Mouse (Mus musculus): ENCODE data around the gene Ccdc12. TPM values are rescaled to one million over a fixed set of nuclear protein-coding genes. Genes with fewer than 3 reads are reported as not detected.

Gene Ccdc12
- total RNA-seq, 2 experiments from 2014 or later: 64.3 to 66.0 TPM

DNA sequence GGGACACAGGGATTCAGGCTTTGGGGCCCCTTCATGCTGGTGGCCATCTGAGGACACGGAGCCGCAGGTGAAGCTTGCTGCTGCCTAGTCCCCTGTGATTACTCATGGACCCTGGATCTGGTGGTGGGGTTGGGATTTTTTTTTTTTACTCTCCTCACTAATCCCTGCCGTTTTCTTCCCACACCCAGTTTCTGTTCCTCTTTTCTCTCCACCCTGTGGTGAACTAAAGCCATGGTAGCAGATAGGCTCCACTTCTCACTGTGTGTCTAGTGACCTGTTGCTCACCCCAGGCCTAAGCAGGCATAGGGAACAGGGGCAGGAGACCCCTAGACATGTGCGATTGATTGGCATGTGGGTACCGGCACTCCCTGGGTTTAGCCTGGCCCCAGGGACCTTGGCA, 50.5 kb downstream of the Ccdc12 start:
- DNase-seq: no peak

- DNase-seq: peak; percentile 82
These were observed 53.4 kb downstream of the Ccdc12 start for GRCm38 (mm10) chr9:110709640-110710258.

GRCm38 (mm10) chr9:110711532-110711931, 55.2 kb downstream of the Ccdc12 start:
- no peak for DNase-seq

- no peak for DNase-seq
These were observed 55.7 kb downstream of the Ccdc12 start for GRCm38 (mm10) chr9:110711996-110712395.

- DNase-seq: no peak
These were observed 56.2 kb downstream of the Ccdc12 start for GRCm38 (mm10) chr9:110712545-110712944.

GRCm38 (mm10) chr9:110713389-110713788, 57.1 kb downstream of the Ccdc12 start:
- no peak for DNase-seq

DNA sequence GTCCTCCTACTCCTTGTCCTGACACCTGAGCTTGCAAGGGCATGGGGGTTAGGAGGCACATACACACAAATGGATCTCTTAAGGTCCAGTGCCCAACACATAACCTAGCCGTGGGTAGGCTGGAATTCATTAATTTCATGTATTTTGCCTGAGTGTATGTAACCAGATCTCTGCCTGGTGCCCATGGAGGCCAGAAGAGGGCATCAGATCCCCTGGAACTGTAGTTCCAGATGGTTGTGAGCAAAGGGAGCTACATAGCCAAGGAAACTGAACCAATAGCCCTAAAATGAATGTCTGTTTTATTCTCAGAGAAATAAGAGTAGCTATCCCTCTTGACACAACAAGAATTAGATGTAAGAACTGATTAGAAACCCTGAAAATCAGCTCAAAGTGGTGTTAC, 59.1 kb downstream of the Ccdc12 start:
- no peak for DNase-seq

DNA sequence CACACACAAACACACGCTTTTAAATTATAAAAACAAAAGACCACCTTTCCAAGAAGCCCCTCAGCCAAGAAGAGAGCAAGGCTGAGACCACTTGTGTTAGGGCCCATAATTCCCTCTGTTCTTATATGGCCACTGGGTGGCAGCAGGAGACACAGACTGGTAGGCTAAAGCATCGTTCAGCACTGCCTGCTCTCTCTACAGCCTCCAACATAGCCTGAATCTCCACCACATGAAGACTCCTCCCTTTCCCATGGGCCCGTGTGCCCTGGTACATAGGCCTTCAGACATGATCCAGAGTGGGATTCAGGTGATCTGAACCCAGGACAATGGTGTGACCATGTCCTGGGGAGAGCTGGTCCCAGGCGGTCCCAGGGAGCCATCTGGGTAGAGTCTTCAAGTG, 60.5 kb downstream of the Ccdc12 start:
- peak; percentile 64 for DNase-seq

DNA sequence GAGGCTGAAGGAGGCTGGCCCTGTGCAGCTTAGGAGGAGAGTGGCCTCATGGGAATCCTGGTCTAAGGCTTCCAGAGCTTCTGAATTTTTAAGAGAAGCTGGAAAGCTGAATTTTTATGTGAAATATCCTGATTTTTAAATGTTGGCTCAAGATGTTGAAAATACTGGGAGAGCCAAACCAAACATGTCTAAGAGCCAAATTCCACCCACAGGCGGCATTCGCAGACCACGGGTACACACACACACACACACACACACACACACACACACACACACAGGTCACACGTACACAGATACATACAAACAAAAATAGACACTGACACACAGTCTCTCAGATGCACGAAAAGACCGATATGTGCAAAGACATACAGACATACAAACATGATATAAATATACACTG, 61.8 kb downstream of the Ccdc12 start:
- no peak for DNase-seq

DNA sequence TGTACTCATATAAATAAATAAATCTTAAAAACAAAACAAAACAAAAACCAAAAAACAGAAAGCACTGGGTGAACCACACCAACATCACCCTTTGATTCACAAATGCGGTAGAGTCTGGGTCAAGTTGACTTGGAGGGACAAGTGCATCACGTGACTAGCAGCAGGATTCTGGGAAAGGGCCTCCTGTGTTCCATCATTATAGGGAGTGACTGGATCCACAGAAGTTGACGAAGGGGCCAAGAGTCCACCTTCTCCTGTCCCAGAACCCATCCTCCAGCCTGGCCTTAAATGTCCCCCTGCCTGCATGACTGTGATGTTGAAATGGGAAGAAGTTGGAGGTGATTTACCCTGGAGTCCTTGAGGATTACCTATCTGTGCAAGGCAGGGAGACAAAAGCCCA, 62.5 kb downstream of the Ccdc12 start:
- no peak for DNase-seq

DNA sequence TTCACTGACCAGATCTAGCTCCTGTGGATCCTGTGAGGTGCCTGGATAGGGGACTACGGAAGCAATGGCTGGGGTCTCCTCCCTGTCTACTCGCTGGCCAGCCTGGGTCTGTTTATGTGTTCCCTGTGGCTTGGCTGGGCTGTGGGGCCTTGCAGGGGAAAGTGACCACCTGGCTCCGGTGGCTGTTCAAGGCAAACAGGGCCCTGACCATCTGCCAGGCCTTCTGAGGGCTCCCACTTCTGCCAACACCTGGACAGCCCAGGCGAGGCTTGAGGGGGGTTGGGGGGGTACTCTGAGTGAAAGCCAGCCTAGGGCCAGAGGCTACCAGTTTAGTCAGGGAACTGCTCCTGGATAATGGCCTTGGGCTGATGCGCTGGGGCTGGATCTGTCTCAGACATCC, 63.7 kb downstream of the Ccdc12 start:
- no peak for DNase-seq

GRCm38 (mm10) chr9:110722060-110722459, 65.8 kb downstream of the Ccdc12 start:
- DNase-seq: no peak

GRCm38 (mm10) chr9:110725721-110726135, 69.4 kb downstream of the Ccdc12 start:
- DNase-seq: peak; percentile 62

DNA sequence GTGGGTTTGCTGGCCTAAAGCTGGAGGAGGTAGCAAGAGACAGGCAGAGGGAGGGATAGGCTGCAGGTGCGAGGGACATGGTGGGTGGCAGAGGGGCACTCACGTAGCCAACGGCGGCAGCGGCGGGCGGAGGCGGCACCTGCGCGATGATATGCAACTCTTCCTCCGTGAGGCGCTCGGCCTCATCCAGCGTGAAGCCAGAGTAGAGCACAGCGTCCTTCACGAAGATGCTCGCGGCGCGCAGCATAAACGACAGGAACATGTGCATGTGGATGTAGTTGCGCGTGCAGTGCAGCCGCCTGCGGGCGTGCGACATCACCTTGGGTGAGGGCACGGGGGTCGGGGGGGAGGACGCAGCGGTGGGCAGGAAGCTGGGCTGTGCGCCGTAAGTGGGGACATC, 70.6 kb downstream of the Ccdc12 start:
- no peak for DNase-seq

GRCm38 (mm10) chr9:110729841-110730240, 73.5 kb downstream of the Ccdc12 start:
- peak; percentile 71 for DNase-seq

- no peak for DNase-seq
These were observed 75.6 kb downstream of the Ccdc12 start for GRCm38 (mm10) chr9:110731859-110732258.

DNA sequence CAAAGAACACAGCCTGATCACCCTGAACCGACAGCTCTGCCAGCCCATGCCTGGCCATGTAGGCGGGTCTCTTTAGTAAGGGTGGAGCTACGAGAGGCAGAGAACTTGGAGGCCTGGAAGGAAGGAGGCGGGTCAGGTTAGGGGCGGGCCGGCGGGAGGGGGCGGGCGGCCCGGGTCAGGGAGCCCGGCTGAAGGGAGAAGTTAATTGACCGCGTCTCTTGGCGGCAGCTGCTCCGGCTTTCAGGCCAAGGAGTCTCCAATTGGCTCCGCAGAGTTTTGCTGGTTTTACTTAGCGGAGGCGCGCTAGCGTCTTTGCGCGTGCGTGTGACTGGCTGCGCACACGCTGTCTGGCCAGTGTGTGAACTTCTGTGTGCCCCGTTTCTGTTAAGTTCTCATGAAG, 76.3 kb downstream of the Ccdc12 start:
- peak; percentile 86 for DNase-seq

DNA sequence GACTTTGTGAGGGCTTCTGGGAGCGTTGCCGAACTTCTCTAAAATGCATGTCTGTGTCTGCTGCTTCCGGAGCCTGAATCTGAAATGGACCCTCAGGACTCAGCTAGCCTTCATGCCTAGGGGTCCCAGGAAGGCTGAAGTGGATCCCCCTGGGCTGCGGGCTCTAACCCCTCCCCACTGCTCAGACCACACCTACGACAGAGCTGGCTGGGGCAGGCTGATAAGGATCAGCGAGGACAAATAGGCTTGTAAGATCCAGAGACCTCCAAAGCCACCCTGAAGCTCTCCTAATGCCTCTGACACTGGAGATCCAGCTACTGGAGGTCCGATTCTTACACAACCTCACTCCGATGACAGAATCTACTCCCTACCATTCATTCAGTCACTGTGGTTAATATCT, 76.8 kb downstream of the Ccdc12 start:
- DNase-seq: no peak

GRCm38 (mm10) chr9:110734154-110734553, 77.9 kb downstream of the Ccdc12 start:
- DNase-seq: no peak

DNA sequence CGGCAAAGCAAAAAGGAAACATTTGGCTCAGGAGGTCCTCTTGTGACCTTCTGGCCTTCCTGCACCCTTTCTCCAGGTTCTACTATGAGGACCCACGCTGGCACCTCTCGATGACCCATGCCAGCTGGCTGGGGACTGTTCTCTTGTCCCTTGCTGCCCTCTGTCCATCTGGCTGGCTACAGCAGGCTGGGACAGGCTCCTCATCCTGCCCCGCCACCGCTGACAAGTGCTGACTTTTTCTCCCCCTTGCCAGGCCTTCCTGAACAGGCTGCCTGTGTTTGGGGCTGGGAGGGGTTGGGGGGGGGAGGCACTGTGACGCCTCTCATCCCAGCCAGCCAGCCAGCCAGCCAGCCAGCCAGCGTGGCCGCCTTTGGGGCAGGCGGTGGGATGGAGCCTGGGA, 80.1 kb downstream of the Ccdc12 start:
- DNase-seq: no peak

- DNase-seq: no peak
These were observed 81.8 kb downstream of the Ccdc12 start for GRCm38 (mm10) chr9:110738054-110738453.

- no peak for DNase-seq
These were observed 83.7 kb downstream of the Ccdc12 start for GRCm38 (mm10) chr9:110739961-110740360.

DNA sequence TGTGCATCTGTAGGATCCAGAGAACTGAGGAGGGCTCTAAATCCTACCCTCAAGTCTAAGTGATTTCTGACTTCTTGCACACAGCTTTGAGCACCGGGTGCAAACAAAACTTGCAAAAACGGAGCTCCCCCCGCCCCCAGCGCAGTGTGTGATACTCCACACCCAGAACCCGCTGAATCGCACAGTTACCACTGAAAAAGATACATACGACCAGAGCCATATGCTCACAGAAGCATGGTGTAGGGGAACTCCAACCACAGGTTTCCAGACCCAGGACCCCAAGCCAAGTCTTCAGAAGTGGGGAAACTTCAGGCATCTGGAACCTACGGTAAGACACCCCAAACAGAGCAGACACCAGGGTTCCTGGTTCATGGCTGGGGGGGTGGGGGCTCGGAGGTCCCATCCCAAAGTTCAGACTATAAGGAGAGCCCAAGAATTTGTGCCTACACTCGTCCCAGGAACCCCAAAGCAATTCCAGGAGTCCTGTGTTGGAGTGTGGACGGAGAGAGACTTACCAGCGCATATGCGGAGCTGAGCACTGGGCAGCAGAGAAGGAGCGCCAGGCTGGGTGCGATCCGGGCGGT, 85.5 kb downstream of the Ccdc12 start, which contains the start of gene Myl3:
TSS of gene Myl3 (plus strand) at position 151 of the 584 bp plus-strand sequence.
- no peak for DNase-seq

DNA sequence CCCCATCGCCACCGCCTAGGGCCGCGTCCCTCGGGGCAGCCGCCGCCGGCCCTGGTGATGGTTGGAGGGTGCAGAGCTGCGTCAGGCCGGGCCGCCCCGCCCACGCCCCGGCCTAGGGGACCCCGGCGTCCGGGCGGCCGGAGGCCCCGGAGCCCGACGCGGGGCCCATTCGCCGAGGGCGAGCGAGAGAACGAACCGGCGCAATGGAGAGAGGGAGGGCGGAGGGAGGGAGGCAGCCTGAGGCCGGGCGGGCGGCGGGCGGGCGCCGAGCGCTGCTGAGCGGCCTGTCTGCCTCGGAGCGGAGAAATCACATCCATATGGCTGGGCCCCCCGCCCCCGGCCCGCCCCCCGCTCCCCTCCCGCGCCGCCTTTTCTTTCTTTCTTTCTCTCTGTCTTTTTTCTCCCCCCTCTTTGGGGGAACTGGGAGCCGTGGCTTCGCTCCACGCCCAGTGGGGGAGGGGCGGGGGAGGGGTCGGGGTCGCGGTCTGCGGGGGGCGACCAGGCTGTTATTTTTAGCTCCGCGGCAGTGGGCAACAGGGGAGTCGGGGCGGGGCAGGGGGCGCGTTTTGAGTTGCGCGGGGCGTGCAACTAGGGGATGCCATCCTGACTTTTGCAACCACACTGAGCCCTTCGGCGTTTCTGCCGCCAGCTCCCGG, 86.1 kb downstream of the Ccdc12 start:
- DNase-seq: peak; percentile 39

Data from adrenal gland, postnatal 10 days (tissue).